Mouse (Mus musculus): Measurements from ENCODE around the gene Heatr1. TPM values are rescaled to one million over a fixed set of nuclear protein-coding genes. Genes with fewer than 3 reads are reported as not detected.

Heatr1 gene
- polyA plus RNA-seq (2015; fragmentation: Nextera tagmentation; extraction: Ambion mirVana): 11.6 and 12.9 TPM in 2 replicates

DNA sequence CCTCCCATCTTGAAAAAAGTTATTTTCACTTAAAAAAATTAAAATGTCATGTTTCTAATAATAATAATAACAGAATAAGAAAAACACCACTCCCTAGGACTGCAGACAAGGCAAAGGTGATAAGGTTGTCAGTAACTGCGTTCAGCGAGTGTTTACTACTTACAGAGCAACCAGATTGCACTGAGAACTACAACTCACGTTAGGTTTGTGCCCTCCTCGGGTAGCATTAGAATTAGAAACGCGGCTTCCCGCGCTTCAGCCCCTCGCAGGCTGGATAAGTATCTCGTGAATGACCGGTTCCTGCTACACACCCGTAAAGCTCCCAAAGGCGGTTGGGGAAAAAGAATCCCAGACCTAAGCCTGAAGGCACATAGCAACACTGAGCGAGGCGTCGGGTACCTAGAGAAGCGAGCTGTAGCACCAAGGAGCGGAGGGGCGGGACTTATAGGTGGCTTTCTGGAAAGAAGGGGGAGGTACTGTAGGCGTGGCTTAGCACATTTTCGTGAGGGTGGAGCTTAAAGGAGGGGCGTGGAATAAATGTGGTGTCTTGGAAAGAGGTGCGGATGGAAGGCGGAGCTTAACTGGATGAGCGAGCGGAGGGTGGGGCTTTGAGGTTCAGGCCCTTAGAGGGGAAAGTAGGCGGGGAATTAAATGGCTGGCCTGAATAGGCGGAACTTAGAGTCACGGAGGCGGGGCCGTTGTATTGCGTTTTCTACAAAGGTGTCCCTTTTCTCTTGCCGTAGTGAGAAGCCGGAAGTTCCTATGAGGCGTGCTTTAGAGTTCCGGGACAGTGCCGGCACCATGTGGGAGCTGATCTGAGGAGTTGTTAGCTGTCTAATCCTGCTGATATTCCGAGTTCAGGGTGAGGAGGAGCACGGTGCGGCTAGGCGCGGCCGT, at the start of gene Heatr1:
TSS of gene Heatr1 (plus strand) at position 419 of the 897 bp plus-strand sequence.

DNA sequence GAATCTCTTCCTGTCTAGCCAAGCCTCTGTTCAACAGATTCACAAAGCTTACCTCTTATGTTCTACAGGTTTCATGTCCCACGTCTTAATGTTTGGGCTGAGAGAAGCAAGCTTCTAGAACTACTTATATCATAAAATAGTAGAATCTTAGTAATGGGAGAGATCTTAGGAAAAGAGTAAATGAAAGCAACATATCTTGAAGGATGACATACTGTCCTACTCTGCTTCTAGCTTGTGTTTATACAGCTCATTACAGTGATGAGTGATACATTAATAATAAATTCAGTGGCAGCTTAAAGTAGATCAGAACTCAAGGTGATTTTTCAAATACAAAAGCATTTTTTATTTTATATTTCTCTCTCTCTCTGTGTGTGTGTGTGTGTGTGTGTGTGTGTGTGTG, 70.0 kb downstream of the Heatr1 start, which contains the start of gene Lgals8:
TSS of gene Lgals8 (minus strand) at position 101 of the 400 bp plus-strand sequence.

Other genes with a start within 250 kb of the Heatr1 start
- 11.6 and 12.1 TPM in 2 replicates for gene Mtr, start 136.9 kb upstream of the Heatr1 start, polyA plus RNA-seq (2015; fragmentation: Nextera tagmentation; extraction: Ambion mirVana)
- gene Actn2, start 54.3 kb upstream of the Heatr1 start, polyA plus RNA-seq (2015; fragmentation: Nextera tagmentation; extraction: Ambion mirVana): 0.93 and 2.2 TPM in 2 replicates
- gene Lgals8, start 69.9 kb downstream of the Heatr1 start, polyA plus RNA-seq (2015; fragmentation: Nextera tagmentation; extraction: Ambion mirVana): 18.9 and 23.2 TPM in 2 replicates
- 0.61 and 0.79 TPM in 2 replicates for gene Edaradd, start 125.4 kb downstream of the Heatr1 start, polyA plus RNA-seq (2015; fragmentation: Nextera tagmentation; extraction: Ambion mirVana)
- 4.4 and 4.6 TPM in 2 replicates for gene Ero1lb, start 170.8 kb downstream of the Heatr1 start, polyA plus RNA-seq (2015; fragmentation: Nextera tagmentation; extraction: Ambion mirVana)